Mouse (Mus musculus): ENCODE results near the gene Vmn2r92.
"Not testable (repeated sequence)": the region's sequence is repeated elsewhere in the genome, so short reads cannot be mapped to it uniquely, and the experiment has no call there.

Gene Vmn2r92

GRCm38 (mm10) chr17:18151587-18151986 is at the start of gene Vmn2r92:
Gene Vmn2r92, plus strand, starts transcription at chr17:18151887.
- CTCF ChIA-PET = not testable (repeated sequence)

GRCm38 (mm10) chr17:18102265-18102664 is 49.4 kb upstream of the Vmn2r92 start:
- CTCF ChIA-PET = not testable (repeated sequence)

- CTCF ChIA-PET = not testable (repeated sequence)
Observed at GRCm38 (mm10) chr17:18161194-18161593, 9.5 kb downstream of the Vmn2r92 start.

- CTCF ChIA-PET = no interaction called here
Observed at GRCm38 (mm10) chr17:18189732-18190131, 38.0 kb downstream of the Vmn2r92 start.

GRCm38 (mm10) chr17:18221300-18221699 is 69.6 kb downstream of the Vmn2r92 start:
- CTCF ChIA-PET = no interaction called here

- CTCF ChIA-PET = no interaction called here
Observed at GRCm38 (mm10) chr17:18231996-18232395, 80.3 kb downstream of the Vmn2r92 start.

GRCm38 (mm10) chr17:18236931-18237330 is 85.2 kb downstream of the Vmn2r92 start:
- CTCF ChIA-PET = no interaction called here

All from spleen, embryonic (tissue).